In genomic region chr4:56263822-56264221, GRCm38 (mm10) we compare ENCODE assay signal across 20 mouse cellular contexts.
DNase-seq lines count a peak whose midpoint lies in the region; ATAC-seq and TF ChIP-seq lines count a peak whose summit lies in the region.
"Had no signal": no experiment of that assay in that cellular context is flagged by ENCODE, and none has a peak within 500 bp of the region (broad histone marks: within the 10 kb centered on the region; RNA-seq: fewer than 3 reads in every experiment).

No protein-coding gene starts in this region.

- intact Hi-C loops in heart, postnatal 36 days (cut with DNase I) = no loop called here

- ATAC-seq in embryonic facial prominence, embryonic 14.5 days (ENCODE audit: low read depth) = no peak
- ATAC-seq in heart, postnatal 0 days (ENCODE audit: insufficient read depth, low read depth) = peak; percentile 85
- ATAC-seq: forebrain, embryonic 13.5 days; liver, postnatal 0 days had no signal

- TF ChIP-seq EP300 in heart, postnatal 0 days (IDR thresholded peaks at IDR 0.05; ENCODE audit: low read depth) = no peak

- no peak for TF ChIP-seq CTCF in heart, postnatal 0 days (IDR thresholded peaks at IDR 0.05; ENCODE audit: low read depth)

- no peak overlapping the region for H3K4me2 ChIP-seq in embryonic facial prominence, embryonic 14.5 days (ENCODE audit: low read depth, low read length)
- H3K4me2 ChIP-seq in heart, postnatal 0 days (ENCODE audit: low read depth, low read length) = no peak overlapping the region
- H3K4me2 ChIP-seq: forebrain, embryonic 13.5 days; hindbrain, embryonic 15.5 days; limb, embryonic 13.5 days; midbrain, embryonic 12.5 days had no signal

- no peak overlapping the region for H3K9ac ChIP-seq in embryonic facial prominence, embryonic 14.5 days (ENCODE audit: low read depth, low read length)
- no peak overlapping the region for H3K9ac ChIP-seq in heart, postnatal 0 days (replicated peaks; ENCODE audit: low read depth, low read length)
- H3K9ac ChIP-seq: forebrain, embryonic 13.5 days; hindbrain, embryonic 15.5 days; limb, embryonic 13.5 days; liver, postnatal 0 days; midbrain, embryonic 12.5 days had no signal

- H3K4me3 ChIP-seq in embryonic facial prominence, embryonic 14.5 days (ENCODE audit: low read depth, low read length) = no peak overlapping the region
- H3K4me3 ChIP-seq in embryonic facial prominence, embryonic 10.5 days = no peak overlapping the region
- H3K4me3 ChIP-seq in heart, postnatal 0 days (ENCODE audit: low read depth, low read length) = no peak overlapping the region
- H3K4me3 ChIP-seq: forebrain, embryonic 13.5 days; hindbrain, embryonic 15.5 days; limb, embryonic 13.5 days; midbrain, embryonic 12.5 days; myocyte had no signal

- H3K36me3 ChIP-seq in embryonic facial prominence, embryonic 14.5 days (ENCODE audit: control insufficient read depth, insufficient read depth, low read length) = no peaks in the 10 kb centered on the region
- no peaks in the 10 kb centered on the region for H3K36me3 ChIP-seq in embryonic facial prominence, embryonic 10.5 days (replicated peaks)
- H3K36me3 ChIP-seq in heart, postnatal 0 days (replicated peaks; ENCODE audit: control insufficient read depth, insufficient read depth, low read length) = no peaks in the 10 kb centered on the region
- H3K36me3 ChIP-seq: hindbrain, embryonic 15.5 days; limb, embryonic 13.5 days; midbrain, embryonic 12.5 days had no signal

- H3K4me1 ChIP-seq in embryonic facial prominence, embryonic 14.5 days (ENCODE audit: control insufficient read depth, insufficient read depth, low read length) = peaks cover 7% of the 10 kb centered on the region; the same call in 1 of the 2 replicates
- H3K4me1 ChIP-seq in embryonic facial prominence, embryonic 10.5 days = peaks cover 11% of the 10 kb centered on the region
- H3K4me1 ChIP-seq in heart, postnatal 0 days (ENCODE audit: control insufficient read depth, insufficient read depth) = peaks cover 22% of the 10 kb centered on the region
- H3K4me1 ChIP-seq: forebrain, embryonic 13.5 days; hindbrain, embryonic 15.5 days; midbrain, embryonic 12.5 days had no signal

- no peaks in the 10 kb centered on the region for H3K27me3 ChIP-seq in embryonic facial prominence, embryonic 14.5 days (replicated peaks; ENCODE audit: control insufficient read depth, insufficient read depth, low read length)
- no peaks in the 10 kb centered on the region for H3K27me3 ChIP-seq in embryonic facial prominence, embryonic 10.5 days (replicated peaks; ENCODE audit: low read depth, poor library complexity, severe bottlenecking)
- H3K27me3 ChIP-seq in heart, postnatal 0 days (ENCODE audit: control insufficient read depth, insufficient read depth, low read length) = no peaks in the 10 kb centered on the region
- H3K27me3 ChIP-seq: forebrain, embryonic 13.5 days; hindbrain, embryonic 15.5 days; limb, embryonic 13.5 days; midbrain, embryonic 12.5 days had no signal

- peak; percentile 48 for DNase-seq in embryonic facial prominence, embryonic 14.5 days (ENCODE audit: low spot score)
- DNase-seq in embryonic facial prominence, embryonic 10.5 days (ENCODE audit: low spot score) = no peak
- DNase-seq in heart, adult 8-10 months (ENCODE audit: low spot score) = peak; percentile 42
- no peak for DNase-seq in heart, postnatal 36 days
- peak; percentile 69 for DNase-seq in heart, postnatal 0 days (ENCODE audit: low spot score)
- peak; percentile 7 for DNase-seq in right cerebral cortex, postnatal 25 days
- no peak for DNase-seq in embryo, embryonic 10 days (ENCODE audit: low spot score)
- DNase-seq in ovary, adult 18-20 months (ENCODE audit: low spot score) = no peak
- DNase-seq: adrenal gland, postnatal 10 days; cerebellum, adult 2 months; gastrocnemius, postnatal 25 days; kidney, adult 18-20 months; kidney, postnatal 25 days; liver, postnatal 0 days; lung, postnatal 36 days had no signal

- no peak overlapping the region for H3K27ac ChIP-seq in embryonic facial prominence, embryonic 14.5 days (replicated peaks; ENCODE audit: low read depth, low read length)
- H3K27ac ChIP-seq in embryonic facial prominence, embryonic 10.5 days (replicated peaks) = no peak overlapping the region
- H3K27ac ChIP-seq in heart, postnatal 0 days (ENCODE audit: low read depth) = peak overlapping the region; percentile 58; the same call in 1 of the 2 replicates
- H3K27ac ChIP-seq: forebrain, embryonic 13.5 days; hindbrain, embryonic 15.5 days; limb, embryonic 13.5 days; midbrain, embryonic 12.5 days had no signal

- H3K9me3 ChIP-seq in embryonic facial prominence, embryonic 14.5 days (ENCODE audit: control insufficient read depth, low read length) = no peaks in the 10 kb centered on the region
- H3K9me3 ChIP-seq in embryonic facial prominence, embryonic 10.5 days = no peaks in the 10 kb centered on the region
- no peaks in the 10 kb centered on the region for H3K9me3 ChIP-seq in heart, postnatal 0 days (replicated peaks; ENCODE audit: control insufficient read depth, low read length)
- H3K9me3 ChIP-seq: forebrain, embryonic 13.5 days; hindbrain, embryonic 15.5 days; limb, embryonic 13.5 days; midbrain, embryonic 12.5 days had no signal

Comparison
In these comparisons a context has a peak if more than half of its experiments do, and no peak if none do; other contexts are left out.
1. DNase-seq: peak in embryonic facial prominence, embryonic 14.5 days (single experiment), heart, adult 8-10 months (single experiment), heart, postnatal 0 days (single experiment) and right cerebral cortex, postnatal 25 days (single experiment); none in embryonic facial prominence, embryonic 10.5 days (single experiment), heart, postnatal 36 days (0 of 2), embryo, embryonic 10 days (single experiment) and ovary, adult 18-20 months (single experiment).